Mouse (Mus musculus) E14TG2a.4 (cell line): Measurements from ENCODE around the gene Adgrv1.

Experiments
- CTCF ChIP-seq: conservative IDR thresholded peaks from 2 replicates; pipeline ENCODE4 v1.5.1; 2014; ENCODE audit warnings: low read length
- NANOG ChIP-seq: IDR thresholded peaks from 2 replicates; pipeline ENCODE4 v1.6.1; 2014; ENCODE audit warnings: borderline replicate concordance, low read length, mixed read lengths

GRCm38 (mm10) chr13:81663566-81664330 lies 30.8 kb upstream of the Adgrv1 start:
- TF ChIP-seq CTCF (no peak), NANOG (no peak)
